Mouse (Mus musculus): Measurements from ENCODE around the gene Mrps16.

- TF ChIP-seq CTCF (IDR thresholded peaks at IDR 0.05; ENCODE audit: extremely low read depth, insufficient read depth, insufficient read length, insufficient replicate concordance) (no peak), POLR2A (IDR thresholded peaks at IDR 0.05; ENCODE audit: low read depth, low read length) (no peak)
Measured at GRCm38 (mm10) chr14:20345885-20346284, 47.5 kb downstream of the Mrps16 start.
